Mouse (Mus musculus) heart, embryonic 15.5 days (tissue): ENCODE data around the gene Lrrc14b. TPM values are rescaled to one million over a fixed set of nuclear protein-coding genes. Genes with fewer than 3 reads are reported as not detected.

Experiments used
- ATAC-seq: fragments of 200-750 bp; cut with Nextera tagmentation; replicated peaks from 2 replicates; pipeline ENCODE4 v1.8.0; 2017; ENCODE audit warnings: low read depth, moderate TSS enrichment; ENCODE audit not compliant: insufficient number of reproducible peaks, insufficient read depth, low FRiP score
- H3K27ac ChIP-seq: fragments of 300-500 bp; sonication (generic); 2 replicates; pipeline ENCODE4 v1.5.1; 2015; ENCODE audit warnings: mild to moderate bottlenecking, inconsistent platforms
- H3K27me3 ChIP-seq: fragments of 300-500 bp; sonication (generic); 2 replicates; pipeline ENCODE4 v1.6.1; 2015; ENCODE audit warnings: inconsistent platforms
- H3K36me3 ChIP-seq: fragments of 300-500 bp; sonication (generic); 2 replicates; pipeline ENCODE4 v1.6.1; 2015; ENCODE audit warnings: mild to moderate bottlenecking, inconsistent platforms
- H3K4me1 ChIP-seq: fragments of 300-500 bp; sonication (generic); replicated peaks from 2 replicates; pipeline ENCODE4 v1.6.1; 2015; ENCODE audit warnings: inconsistent platforms
- H3K4me2 ChIP-seq: fragments of 300-500 bp; sonication (generic); 2 replicates; pipeline ENCODE4 v1.6.1; 2015; ENCODE audit warnings: inconsistent platforms, mild to moderate bottlenecking, moderate library complexity
- H3K4me3 ChIP-seq: fragments of 300-500 bp; sonication (generic); 2 replicates; pipeline ENCODE4 v1.5.1; 2015; ENCODE audit warnings: mild to moderate bottlenecking, inconsistent platforms
- H3K9ac ChIP-seq: fragments of 300-500 bp; sonication (generic); 2 replicates; pipeline ENCODE4 v1.6.1; 2015; ENCODE audit warnings: mild to moderate bottlenecking, inconsistent platforms
- H3K9me3 ChIP-seq: fragments of 300-500 bp; sonication (generic); replicated peaks from 2 replicates; pipeline ENCODE4 v1.6.1; 2016; ENCODE audit warnings: inconsistent platforms
- WGBS: fragments of 180-500 bp; shearing (Covaris S2); methylation state at CpG from one replicate; pipeline ENCODE4 v1.1.7; 2015; ENCODE audit warnings: mixed read lengths; 5-methylcytosine and 5-hydroxymethylcytosine counted together
- polyA plus RNA-seq: library from polyadenylated mRNA; unstranded; fragments of >200 nt; fragmentation: Nextera tagmentation; extraction: Ambion mirVana; gene quantifications from 2 replicates; pipeline ENCODE4 v1.2.1, GENCODE M21; 2015

Gene Lrrc14b
- polyA plus RNA-seq, result 8.4 and 10.2 TPM in 2 replicates

GRCm38 (mm10) chr13:74363859-74364235 is at the start of gene Lrrc14b:
Lrrc14b (minus strand) TSS chr13:74364005.
- Histone ChIP-seq H3K9ac (peak within 1 kb of the TSS; percentile 62), H3K9me3 (no peaks in the 10 kb centered on the region), H3K27ac (peak within 1 kb of the TSS; percentile 93), H3K4me2 (peak within 1 kb of the TSS; percentile 61), H3K27me3 (no peaks in the 10 kb centered on the region), H3K36me3 (peaks cover 15% of the 10 kb centered on the region), H3K4me3 (peak within 1 kb of the TSS; percentile 47), H3K4me1 (peaks cover 20% of the 10 kb centered on the region)
- 31% methylated on average over 8 of the region's 8 CpGs for WGBS
- peak; percentile 86 for ATAC-seq

DNA sequence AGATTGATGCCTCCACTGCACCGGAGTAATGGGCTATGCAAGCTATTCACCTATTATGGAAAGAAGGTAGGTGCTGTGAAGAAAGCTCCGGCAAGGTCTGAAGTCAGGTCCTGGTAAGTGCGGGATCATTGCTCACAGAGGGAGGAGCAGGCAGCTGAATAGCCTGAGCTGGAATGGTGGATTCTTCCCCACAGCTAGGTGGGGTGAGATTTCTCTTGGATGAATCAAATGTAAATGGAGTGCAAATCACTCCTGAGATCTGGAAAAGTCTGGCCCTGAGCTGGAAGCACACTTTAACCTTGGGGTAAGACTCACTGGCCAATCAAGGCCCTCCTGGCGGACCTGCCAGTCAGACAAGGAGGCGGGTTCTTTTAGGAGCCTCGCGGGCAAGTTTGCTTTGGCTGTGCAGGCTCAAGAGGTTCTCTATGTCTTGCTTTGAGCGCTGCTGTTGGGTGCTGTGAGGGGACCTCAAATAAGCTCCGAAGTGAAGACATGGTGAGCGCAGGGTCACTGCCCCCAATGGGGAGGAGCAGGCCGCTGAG is 35.6 kb upstream of the Lrrc14b start, which contains the start of gene Ftl1-ps1:
Gene Ftl1-ps1, plus strand, starts transcription at position 397 of the 542 bp plus-strand sequence.
- Histone ChIP-seq H3K27ac (no peak within 1 kb of the TSS), H3K36me3 (no peaks in the 10 kb centered on the region), H3K4me2 (peak within 1 kb of the TSS; percentile 50), H3K9ac (no peak within 1 kb of the TSS), H3K27me3 (no peaks in the 10 kb centered on the region; the same call in 1 of the 2 replicates), H3K4me3 (peak within 1 kb of the TSS; percentile 19; the same call in 1 of the 2 replicates), H3K9me3 (no peaks in the 10 kb centered on the region), H3K4me1 (no peaks in the 10 kb centered on the region)
- WGBS, result 15% methylated on average over 11 of the region's 11 CpGs
- no peak for ATAC-seq

DNA sequence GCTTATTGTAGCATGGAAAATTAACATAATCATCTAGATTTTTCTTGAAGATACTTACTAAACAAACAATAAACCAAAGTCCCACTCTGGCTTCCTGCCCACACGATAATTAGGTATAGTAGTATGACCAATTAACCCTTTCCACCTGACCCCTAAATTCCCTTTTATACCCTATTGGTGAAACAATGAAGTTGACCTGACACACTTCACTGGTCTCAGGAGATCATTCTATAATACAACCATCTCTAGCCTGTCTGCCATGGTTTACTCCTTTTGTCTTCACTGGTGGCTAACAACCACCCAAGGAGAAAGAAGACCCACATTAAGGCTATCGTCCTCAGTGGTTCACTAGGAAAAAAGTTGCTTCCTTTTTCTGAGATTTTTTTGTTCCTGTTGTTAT is 27.4 kb upstream of the Lrrc14b start:
- Histone ChIP-seq H3K27me3 (no peaks in the 10 kb centered on the region), H3K4me3 (no peak overlapping the region), H3K36me3 (no peaks in the 10 kb centered on the region), H3K4me2 (no peak overlapping the region), H3K4me1 (0 out of 2 replicates have a peak, but pooled peaks cover 5% of the 10 kb centered on the region), H3K9me3 (no peaks in the 10 kb centered on the region), H3K27ac (no peak overlapping the region), H3K9ac (no peak overlapping the region)
- no peak for ATAC-seq
- WGBS, result 78% methylated on average over 2 of the region's 2 CpGs

GRCm38 (mm10) chr13:74390371-74390990 is 26.7 kb upstream of the Lrrc14b start, which contains the start of gene Zfp72:
Zfp72 (minus strand) TSS chr13:74390836.
- ATAC-seq, result peak; percentile 60; the same call in 1 of the 2 replicates
- H3K36me3 ChIP-seq, result no peaks in the 10 kb centered on the region
- peak within 1 kb of the TSS; percentile 57 for H3K4me3 ChIP-seq
- WGBS, result 3% methylated on average over 14 of the region's 14 CpGs
- no peaks in the 10 kb centered on the region for H3K9me3 ChIP-seq
- H3K27ac ChIP-seq, result no peak within 1 kb of the TSS
- H3K9ac ChIP-seq, result peak within 1 kb of the TSS; percentile 44
- H3K4me1 ChIP-seq, result 0 out of 2 replicates have a peak, but pooled peaks cover 5% of the 10 kb centered on the region
- H3K4me2 ChIP-seq, result peak within 1 kb of the TSS; percentile 64
- no peaks in the 10 kb centered on the region for H3K27me3 ChIP-seq

DNA sequence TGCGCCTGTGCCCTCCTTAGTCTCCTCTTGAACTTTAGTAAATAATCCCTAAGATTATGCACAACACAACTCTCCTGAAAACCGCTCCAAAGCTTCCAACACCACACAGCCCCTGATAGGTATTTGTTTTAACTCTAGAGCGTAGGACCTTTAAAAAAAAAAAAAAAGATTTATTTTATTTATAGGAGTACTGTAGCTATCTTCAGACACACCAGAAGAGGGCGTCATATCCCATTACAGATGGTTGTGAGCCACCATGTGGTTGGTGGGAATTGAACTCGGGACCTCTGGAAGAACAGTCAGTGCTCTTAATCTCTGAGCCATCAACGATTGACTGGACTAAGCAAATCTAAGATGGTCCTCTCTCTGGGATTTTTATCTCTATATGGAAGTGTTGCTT is 25.9 kb upstream of the Lrrc14b start:
- H3K4me3 ChIP-seq, result peak overlapping the region; percentile 57
- WGBS, result 61% methylated on average over 6 of the region's 6 CpGs
- no peaks in the 10 kb centered on the region for H3K36me3 ChIP-seq
- H3K4me1 ChIP-seq, result 0 out of 2 replicates have a peak, but pooled peaks cover 5% of the 10 kb centered on the region
- H3K4me2 ChIP-seq, result peak overlapping the region; percentile 64
- H3K27ac ChIP-seq, result no peak overlapping the region
- ATAC-seq, result no peak
- H3K9me3 ChIP-seq, result no peaks in the 10 kb centered on the region
- H3K27me3 ChIP-seq, result no peaks in the 10 kb centered on the region
- H3K9ac ChIP-seq, result no peak overlapping the region

DNA sequence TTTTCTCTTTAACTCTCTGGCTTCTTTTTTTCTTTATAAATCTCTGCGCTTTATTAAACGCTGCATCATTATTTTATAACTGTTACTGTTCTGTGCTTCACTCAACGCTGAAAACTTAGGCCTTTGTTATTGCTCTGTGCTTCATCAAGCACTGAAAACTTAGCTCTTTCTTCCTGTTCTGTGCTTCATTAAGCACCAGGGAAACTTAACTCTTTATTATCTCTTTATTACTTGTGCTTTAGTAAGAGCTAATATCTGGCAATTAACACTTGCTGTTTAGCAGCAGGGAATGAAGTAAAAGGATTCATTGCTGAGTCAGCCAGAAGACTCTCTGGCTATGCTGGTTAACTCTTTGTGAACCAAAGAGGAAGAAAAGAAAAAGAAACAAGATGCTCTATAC is 18.5 kb upstream of the Lrrc14b start:
- Histone ChIP-seq H3K4me2 (no peak overlapping the region), H3K36me3 (no peaks in the 10 kb centered on the region), H3K27ac (0 out of 2 replicates have a peak overlapping the region, but pooled peaks have one; percentile 2), H3K9ac (no peak overlapping the region), H3K27me3 (no peaks in the 10 kb centered on the region), H3K4me1 (no peaks in the 10 kb centered on the region), H3K9me3 (no peaks in the 10 kb centered on the region), H3K4me3 (no peak overlapping the region)
- 62% methylated on average over 3 of the region's 3 CpGs for WGBS
- ATAC-seq, result no peak

DNA sequence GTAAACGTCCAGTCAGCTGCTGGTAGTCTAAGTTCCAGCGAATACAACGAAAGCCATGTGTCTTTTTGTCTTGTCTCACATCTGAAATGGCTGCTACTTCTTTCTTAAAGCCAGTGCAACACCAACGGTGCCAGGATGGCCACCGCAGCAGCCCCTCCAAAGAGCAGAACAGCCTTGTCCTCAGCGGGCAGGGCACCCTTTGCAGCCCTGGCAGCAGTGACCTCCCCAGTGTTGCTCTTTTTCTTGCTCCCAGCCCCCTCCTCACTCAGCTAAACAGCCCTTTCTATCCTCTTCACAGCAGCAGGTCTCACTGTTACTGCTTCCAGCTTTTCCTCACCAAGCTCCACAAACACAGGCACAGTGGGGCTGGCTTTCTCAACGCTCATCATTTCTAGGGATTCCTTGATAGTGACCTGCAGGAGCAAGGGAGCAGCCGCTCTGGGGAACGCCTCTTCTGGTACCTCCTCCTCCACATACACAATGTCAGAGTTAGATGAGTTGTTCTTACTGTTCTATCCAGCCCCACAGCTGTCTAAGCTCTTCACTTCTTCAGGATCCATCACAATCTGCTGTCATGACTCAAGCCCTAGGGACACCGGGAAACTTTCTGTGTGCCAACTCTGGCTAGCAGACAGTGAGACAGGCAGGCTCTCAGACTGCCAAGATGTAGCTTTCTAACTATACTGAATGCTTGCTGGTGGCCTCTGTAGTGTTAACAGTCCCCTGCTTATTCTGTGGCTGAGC is 17.9 kb upstream of the Lrrc14b start:
- Histone ChIP-seq H3K4me2 (no peak overlapping the region), H3K4me3 (no peak overlapping the region), H3K4me1 (no peaks in the 10 kb centered on the region), H3K9ac (no peak overlapping the region), H3K27ac (0 out of 2 replicates have a peak overlapping the region, but pooled peaks have one; percentile 2), H3K9me3 (no peaks in the 10 kb centered on the region), H3K27me3 (no peaks in the 10 kb centered on the region), H3K36me3 (no peaks in the 10 kb centered on the region)
- 66% methylated on average over 10 of the region's 10 CpGs for WGBS
- no peak for ATAC-seq

DNA sequence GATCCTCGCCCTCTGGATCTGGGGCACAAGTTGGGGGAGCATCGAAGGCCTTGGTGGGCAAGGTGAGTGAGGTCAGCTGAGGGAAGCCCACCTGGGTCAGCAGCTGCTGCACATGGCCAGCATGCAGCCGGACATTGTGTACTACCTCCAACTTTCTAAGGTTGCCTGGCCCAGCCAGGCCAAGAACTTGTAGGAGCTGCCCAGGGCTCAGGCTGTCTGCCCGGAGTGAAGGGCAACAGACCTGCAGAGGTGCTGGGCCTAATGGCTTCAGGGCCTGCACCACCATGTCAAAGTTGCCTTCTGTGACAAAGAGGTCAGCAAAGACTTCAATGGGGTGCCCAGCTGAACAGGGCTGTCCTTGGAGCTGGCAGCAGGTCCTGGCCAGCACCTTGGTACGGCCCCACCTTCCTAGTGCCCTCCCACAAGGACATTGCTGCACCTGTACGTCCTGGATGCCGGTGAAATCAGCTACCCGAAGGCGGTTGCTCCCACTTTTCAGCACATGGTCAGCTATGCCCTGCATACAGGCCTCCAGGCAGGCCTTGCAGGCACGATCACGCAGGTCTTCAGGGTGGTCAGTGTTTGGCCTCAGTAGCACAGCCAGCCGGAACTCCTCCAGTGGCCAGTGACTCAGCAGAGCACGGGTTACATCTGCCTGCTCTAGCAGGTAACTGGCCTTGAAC is 488 bp downstream of the Lrrc14b start:
- Histone ChIP-seq H3K9ac (peak overlapping the region; percentile 62), H3K4me2 (peak overlapping the region; percentile 61), H3K27ac (peak overlapping the region; percentile 93), H3K4me3 (peak overlapping the region; percentile 47), H3K9me3 (no peaks in the 10 kb centered on the region), H3K36me3 (peaks cover 20% of the 10 kb centered on the region), H3K27me3 (no peaks in the 10 kb centered on the region), H3K4me1 (peaks cover 20% of the 10 kb centered on the region)
- ATAC-seq, result peak; percentile 24
- 64% methylated on average over 13 of the region's 13 CpGs for WGBS

GRCm38 (mm10) chr13:74362218-74362617 is 1.6 kb downstream of the Lrrc14b start:
- WGBS, result 67% methylated on average over 2 of the region's 2 CpGs
- Histone ChIP-seq H3K36me3 (peaks cover 29% of the 10 kb centered on the region), H3K4me3 (peak overlapping the region; percentile 47; the same call in 1 of the 2 replicates), H3K27ac (no peak overlapping the region), H3K9me3 (no peaks in the 10 kb centered on the region), H3K4me2 (peak overlapping the region; percentile 61), H3K27me3 (no peaks in the 10 kb centered on the region), H3K4me1 (peaks cover 20% of the 10 kb centered on the region), H3K9ac (no peak overlapping the region)
- ATAC-seq, result no peak

DNA sequence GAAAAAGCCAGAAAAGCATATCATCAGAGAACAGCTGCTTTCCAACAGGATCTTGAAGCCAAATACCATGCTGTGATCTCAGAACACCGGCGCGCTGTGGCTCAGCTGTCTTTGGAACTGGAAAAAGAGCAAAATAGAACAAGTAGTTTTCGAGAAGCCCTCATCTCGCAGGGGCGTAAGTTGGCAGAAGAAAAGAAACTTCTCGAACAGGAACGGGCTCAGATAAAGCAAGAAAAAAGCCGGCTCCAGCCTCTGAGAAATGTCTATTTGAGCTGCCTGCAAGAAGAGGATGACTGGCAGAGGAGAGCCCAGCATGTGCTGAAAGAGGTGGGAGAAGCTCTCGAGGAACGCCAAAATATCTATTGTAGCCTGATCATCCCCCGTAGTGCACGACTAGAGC is 7.3 kb downstream of the Lrrc14b start:
- no peak overlapping the region for H3K27ac ChIP-seq
- H3K4me3 ChIP-seq, result no peak overlapping the region
- H3K9ac ChIP-seq, result no peak overlapping the region
- H3K4me2 ChIP-seq, result no peak overlapping the region
- 95% methylated on average over 13 of the region's 13 CpGs for WGBS
- no peaks in the 10 kb centered on the region for H3K27me3 ChIP-seq
- no peak for ATAC-seq
- no peaks in the 10 kb centered on the region for H3K9me3 ChIP-seq
- H3K36me3 ChIP-seq, result peaks cover 52% of the 10 kb centered on the region
- no peaks in the 10 kb centered on the region for H3K4me1 ChIP-seq

DNA sequence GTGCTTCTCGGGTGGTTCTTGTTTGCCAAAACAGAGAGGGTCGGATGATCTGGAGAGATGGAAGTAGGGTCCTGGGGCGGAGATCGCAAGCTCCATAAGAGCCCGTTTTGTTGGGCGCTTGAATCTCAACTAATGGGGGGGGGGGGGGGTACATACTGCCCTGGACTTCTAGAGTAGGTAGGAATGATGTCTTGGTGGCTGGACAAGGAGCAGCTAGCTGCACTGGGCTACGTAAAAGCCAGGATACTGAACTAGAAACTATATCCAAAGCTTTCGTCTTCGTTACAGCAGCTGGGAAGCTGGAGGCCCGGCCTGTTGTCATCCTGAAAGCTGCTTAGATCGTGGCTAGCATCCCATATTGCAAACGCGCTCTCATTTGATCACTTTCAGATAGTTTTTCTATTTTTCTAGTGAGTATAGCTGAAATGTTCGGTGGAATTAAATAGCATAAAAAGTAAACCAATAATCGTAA is 13.3 kb downstream of the Lrrc14b start:
- H3K27me3 ChIP-seq, result no peaks in the 10 kb centered on the region
- H3K4me3 ChIP-seq, result peak overlapping the region; percentile 67
- peak overlapping the region; percentile 90 for H3K27ac ChIP-seq
- WGBS, result under 1% methylated on average over 15 of the region's 15 CpGs
- peak; percentile 16; the same call in 1 of the 2 replicates for ATAC-seq
- peak overlapping the region; percentile 59 for H3K4me2 ChIP-seq
- peak overlapping the region; percentile 84 for H3K9ac ChIP-seq
- H3K36me3 ChIP-seq, result peaks cover 10% of the 10 kb centered on the region
- peaks cover 20% of the 10 kb centered on the region for H3K4me1 ChIP-seq
- H3K9me3 ChIP-seq, result no peaks in the 10 kb centered on the region
